Mouse (Mus musculus) splenic B cell, adult 2 months (primary cell): Measurements from ENCODE around the gene Cdkn2d.
"Not testable (repeated sequence)": the region's sequence is repeated elsewhere in the genome, so short reads cannot be mapped to it uniquely, and the experiment has no call there.

Experiments used
- DNase-seq: peaks from one replicate; pipeline ENCODE4 v3.0.0-alpha.2; 2011; ENCODE audit warnings: low read depth, low spot score
- H3K27me3 ChIP-seq: 2 replicates; pipeline ENCODE4 v1.6.1; 2012; ENCODE audit warnings: mild to moderate bottlenecking, low read length, moderate library complexity, mixed read lengths; ENCODE audit not compliant: control insufficient read depth, poor library complexity, insufficient read depth, severe bottlenecking
- H3K36me3 ChIP-seq: 2 replicates; pipeline ENCODE4 v1.6.1; 2012; ENCODE audit warnings: mild to moderate bottlenecking, low read length, moderate library complexity, mixed read lengths; ENCODE audit not compliant: control insufficient read depth, poor library complexity, insufficient read depth, severe bottlenecking

The Cdkn2d gene

GRCm38 (mm10) chr9:21322917-21323297, 31.7 kb upstream of the Cdkn2d start:
- DNase-seq, H3K27me3 ChIP-seq, H3K36me3 ChIP-seq: not testable (repeated sequence)

DNA sequence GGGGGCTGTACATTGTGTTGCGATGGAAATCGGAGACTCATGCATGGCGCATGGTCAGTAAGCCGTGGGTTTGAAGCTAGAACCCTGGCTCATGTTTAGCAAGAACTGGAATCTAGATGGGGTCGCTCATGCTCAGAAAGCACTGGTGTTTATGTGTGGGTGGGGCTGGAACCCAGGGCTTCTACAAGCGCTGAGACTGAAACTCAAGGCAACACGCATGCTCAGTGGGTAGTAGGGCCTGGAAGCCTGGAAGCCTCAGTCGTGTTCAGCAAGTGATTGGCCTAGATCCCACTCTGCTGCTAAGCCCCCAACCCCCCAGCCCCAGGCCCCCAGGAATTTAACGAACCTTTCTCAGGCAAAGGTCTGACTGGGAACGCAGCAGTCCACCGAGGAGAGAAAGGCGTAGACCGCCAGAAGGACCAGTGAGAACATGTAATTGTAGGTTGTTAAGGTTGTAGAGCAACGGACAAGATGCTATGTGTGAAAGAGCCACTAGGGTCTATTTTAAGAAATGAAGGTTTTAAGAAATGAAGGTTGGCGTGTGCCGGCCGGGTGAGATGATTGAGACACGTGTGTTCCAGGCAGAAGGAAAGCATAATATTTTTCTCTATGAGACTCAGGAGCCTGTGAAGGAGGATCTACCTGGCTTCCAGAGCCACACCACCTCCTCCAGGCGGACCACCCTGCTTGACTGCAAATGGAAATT, 31.2 kb upstream of the Cdkn2d start:
- Histone ChIP-seq H3K27me3 (no peaks in the 10 kb centered on the region), H3K36me3 (no peaks in the 10 kb centered on the region)
- peak; percentile 64 for DNase-seq

GRCm38 (mm10) chr9:21321513-21321835, 30.3 kb upstream of the Cdkn2d start:
- Histone ChIP-seq H3K27me3 (no peaks in the 10 kb centered on the region), H3K36me3 (no peaks in the 10 kb centered on the region)
- peak; percentile 79 for DNase-seq

DNA sequence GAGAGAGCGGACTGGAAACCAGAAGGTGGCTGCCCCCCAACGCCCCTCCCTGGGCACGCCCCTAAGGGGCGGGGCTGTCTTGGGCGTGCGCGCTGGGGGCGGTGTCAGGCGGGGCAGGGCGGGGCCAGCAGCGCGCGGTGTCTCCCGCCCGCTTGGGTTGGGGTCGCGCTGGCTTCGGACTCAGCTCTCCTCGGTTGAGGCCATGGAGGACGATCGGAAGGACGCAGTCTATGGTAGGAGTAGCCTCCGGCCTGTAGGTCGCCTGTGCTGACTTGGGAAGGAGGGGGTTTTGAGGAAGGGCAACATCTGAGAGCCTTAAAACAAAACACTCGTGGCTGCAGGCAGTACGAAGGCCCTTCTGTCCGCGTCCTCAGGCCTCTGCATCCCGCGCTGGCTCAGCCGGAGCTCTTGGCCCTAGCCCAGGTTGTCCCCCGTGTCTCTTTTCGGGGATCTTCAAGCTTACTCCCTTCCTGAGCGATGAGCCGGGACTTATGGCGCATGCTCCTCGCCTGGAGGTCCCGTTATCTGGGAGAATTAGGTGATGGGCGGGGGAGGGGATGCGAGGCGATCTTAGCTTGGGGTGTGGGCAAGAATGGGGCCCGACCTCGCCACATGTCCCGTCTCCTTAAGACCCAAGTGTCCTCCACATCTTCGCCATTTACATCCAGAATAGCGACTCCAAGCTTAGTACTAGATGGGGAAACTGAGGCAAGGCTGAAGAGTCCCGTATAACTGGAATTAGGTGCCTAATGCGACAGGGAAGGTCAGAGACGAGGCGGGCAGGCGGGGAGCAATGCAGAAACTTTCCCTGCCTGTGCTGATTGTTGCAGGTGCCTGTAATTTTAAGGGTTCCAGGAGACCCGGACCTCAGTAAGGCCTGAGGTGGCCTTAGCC, 29.7 kb upstream of the Cdkn2d start, which contains the start of gene Slc44a2:
Slc44a2 (plus strand) TSS at position 80 of the 894 bp plus-strand sequence.
- no peaks in the 10 kb centered on the region for H3K36me3 ChIP-seq
- peak; percentile 90 for DNase-seq
- H3K27me3 ChIP-seq = no peaks in the 10 kb centered on the region

- DNase-seq = peak; percentile 32
- no peaks in the 10 kb centered on the region for H3K36me3 ChIP-seq
- no peaks in the 10 kb centered on the region for H3K27me3 ChIP-seq
Measured at GRCm38 (mm10) chr9:21320280-21320618, 29.0 kb upstream of the Cdkn2d start.

- Histone ChIP-seq H3K36me3 (no peaks in the 10 kb centered on the region), H3K27me3 (no peaks in the 10 kb centered on the region)
- no peak for DNase-seq
Measured at GRCm38 (mm10) chr9:21319503-21319902, 28.3 kb upstream of the Cdkn2d start.

GRCm38 (mm10) chr9:21318792-21319191, 27.6 kb upstream of the Cdkn2d start:
- H3K27me3 ChIP-seq = no peaks in the 10 kb centered on the region
- no peak for DNase-seq
- H3K36me3 ChIP-seq = no peaks in the 10 kb centered on the region

GRCm38 (mm10) chr9:21316696-21317095, 25.5 kb upstream of the Cdkn2d start:
- DNase-seq = peak; percentile 64
- Histone ChIP-seq H3K27me3 (no peaks in the 10 kb centered on the region), H3K36me3 (no peaks in the 10 kb centered on the region)

- no peak for DNase-seq
- H3K27me3 ChIP-seq = no peaks in the 10 kb centered on the region
- no peaks in the 10 kb centered on the region for H3K36me3 ChIP-seq
Measured at GRCm38 (mm10) chr9:21315421-21315820, 24.2 kb upstream of the Cdkn2d start.

DNA sequence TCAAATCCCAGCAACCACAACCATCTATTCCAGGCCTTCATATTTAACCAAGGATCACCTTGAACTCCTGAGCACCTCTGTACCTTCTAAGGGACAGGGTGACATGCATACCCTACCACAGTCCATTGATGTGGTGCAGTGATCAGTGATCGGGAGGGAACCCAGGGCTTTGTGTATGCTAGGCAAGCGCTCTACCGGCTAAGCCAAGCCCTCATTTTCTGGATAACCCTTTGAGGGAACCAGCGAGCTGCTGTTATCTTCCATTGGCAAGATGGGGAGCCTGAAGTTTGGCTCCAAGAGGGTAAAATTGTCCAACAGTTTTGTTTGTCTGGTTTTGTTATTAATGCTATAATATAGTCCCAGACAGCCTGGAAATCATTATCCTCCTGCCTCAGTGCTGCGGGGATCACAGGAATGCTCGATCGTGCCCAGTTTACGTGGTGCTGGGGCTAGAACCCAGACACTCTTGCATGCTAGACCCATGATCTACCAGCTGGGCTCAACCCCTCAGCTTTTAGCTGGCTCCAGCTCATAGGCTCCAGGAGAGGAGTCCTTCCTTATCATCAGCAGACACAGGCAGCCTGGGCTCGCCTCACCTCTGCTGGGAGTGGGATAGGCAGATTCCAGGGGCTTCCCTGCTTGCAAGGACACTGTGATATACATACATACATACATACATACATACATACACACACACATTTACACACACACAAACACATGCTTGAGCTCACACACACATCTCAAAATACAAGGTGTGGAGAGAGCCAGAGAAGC, 23.3 kb upstream of the Cdkn2d start:
- Histone ChIP-seq H3K36me3 (no peaks in the 10 kb centered on the region), H3K27me3 (no peaks in the 10 kb centered on the region)
- DNase-seq = no peak

GRCm38 (mm10) chr9:21313394-21313793, 22.2 kb upstream of the Cdkn2d start:
- peak; percentile 93 for DNase-seq
- Histone ChIP-seq H3K36me3 (no peaks in the 10 kb centered on the region), H3K27me3 (no peaks in the 10 kb centered on the region)

DNA sequence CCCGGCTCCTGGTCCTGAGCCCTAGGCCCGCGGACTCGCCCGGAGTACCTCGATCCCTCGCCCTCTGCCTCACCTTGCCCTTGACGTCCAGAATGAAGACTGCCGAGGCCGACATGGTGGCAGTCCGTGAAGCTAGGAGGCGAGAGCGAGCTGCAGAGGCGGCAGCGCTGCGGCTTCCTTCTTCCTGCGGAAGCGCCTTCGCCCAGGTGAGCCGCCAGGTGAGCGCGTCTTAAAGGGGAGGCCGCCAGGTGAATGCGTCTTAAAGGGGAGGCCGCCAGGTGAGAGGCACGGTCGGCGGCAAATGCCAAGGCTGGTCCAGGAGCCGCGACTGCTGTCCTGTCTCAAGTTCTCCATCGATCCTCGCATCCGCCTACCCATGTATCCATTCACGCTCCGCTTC, 20.9 kb upstream of the Cdkn2d start, which contains the start of gene Ap1m2:
Ap1m2 (minus strand) TSS at position 204 of the 400 bp plus-strand sequence.
- Histone ChIP-seq H3K27me3 (no peaks in the 10 kb centered on the region), H3K36me3 (no peaks in the 10 kb centered on the region)
- DNase-seq = no peak

- DNase-seq = no peak
- Histone ChIP-seq H3K36me3 (no peaks in the 10 kb centered on the region), H3K27me3 (no peaks in the 10 kb centered on the region)
Measured at GRCm38 (mm10) chr9:21311695-21312094, 20.5 kb upstream of the Cdkn2d start.

- peak; percentile 94 for DNase-seq
- Histone ChIP-seq H3K27me3 (no peaks in the 10 kb centered on the region), H3K36me3 (no peaks in the 10 kb centered on the region)
Measured at GRCm38 (mm10) chr9:21309150-21309741, 18.0 kb upstream of the Cdkn2d start.
